Mouse (Mus musculus) bone marrow macrophage, adult 2 months (primary cell): ENCODE measurements around the gene Ppp6r2. TPM values are rescaled to one million over a fixed set of nuclear protein-coding genes. Genes with fewer than 3 reads are reported as not detected.
A peak's percentile ranks its signal among the peaks of the same experiment; 100 is the strongest.

Experiments used
- H3K27ac ChIP-seq: 2 replicates; pipeline ENCODE4 v1.5.1; 2012; ENCODE audit warnings: low read depth, low read length; ENCODE audit not compliant: insufficient read depth
- H3K4me1 ChIP-seq: 2 replicates; pipeline ENCODE4 v1.6.1; 2012; ENCODE audit warnings: low read length; ENCODE audit not compliant: control insufficient read depth, insufficient read depth
- H3K4me3 ChIP-seq: 2 replicates; pipeline ENCODE4 v1.5.1; 2012; ENCODE audit warnings: mild to moderate bottlenecking, low read length, moderate library complexity; ENCODE audit not compliant: insufficient read depth
- CTCF ChIP-seq: IDR thresholded peaks from 2 replicates; pipeline ENCODE4 v1.5.1; 2012; ENCODE audit warnings: low read depth, mild to moderate bottlenecking, low read length, moderate library complexity
- POLR2A ChIP-seq: IDR thresholded peaks from 2 replicates; pipeline ENCODE4 v1.6.1; 2012; ENCODE audit warnings: mild to moderate bottlenecking, low read depth, low read length, borderline replicate concordance
- polyA plus RNA-seq: library from polyadenylated mRNA; stranded (reverse); fragments of >200 nt; gene quantifications from 2 replicates; pipeline ENCODE4 v1.2.4, GENCODE M21; 2012; ENCODE audit not compliant: missing spikeins, insufficient read depth, insufficient read length

Ppp6r2 gene
- polyA plus RNA-seq, result 31.6 and 32.7 TPM in 2 replicates

GRCm38 (mm10) chr15:89210915-89211715 lies at the start of gene Ppp6r2:
TSS of gene Ppp6r2 (plus strand) at chr15:89211553.
- Histone ChIP-seq H3K27ac (peak within 1 kb of the TSS; percentile 72), H3K4me1 (peaks cover 7% of the 10 kb centered on the region; the same call in 1 of the 2 replicates), H3K4me3 (peak within 1 kb of the TSS; percentile 91)
- TF ChIP-seq POLR2A (no peak), CTCF (no peak)

GRCm38 (mm10) chr15:89165478-89165877 lies 45.9 kb upstream of the Ppp6r2 start:
- TF ChIP-seq CTCF, result no peak
- TF ChIP-seq POLR2A, result no peak
- H3K4me1 ChIP-seq, result peaks cover 13% of the 10 kb centered on the region

GRCm38 (mm10) chr15:89168922-89169321 lies 42.4 kb upstream of the Ppp6r2 start:
- no peak overlapping the region for H3K27ac ChIP-seq
- TF ChIP-seq POLR2A (no peak), CTCF (no peak)
- peaks cover 32% of the 10 kb centered on the region for H3K4me1 ChIP-seq
- H3K4me3 ChIP-seq, result no peak overlapping the region

More at GRCm38 (mm10) chr15:89165478-89165877, 45.9 kb upstream of the Ppp6r2 start:
- no peak overlapping the region for H3K27ac ChIP-seq
- H3K4me3 ChIP-seq, result no peak overlapping the region

- Histone ChIP-seq H3K27ac (peak overlapping the region; percentile 36; the same call in 1 of the 2 replicates), H3K4me3 (no peak overlapping the region), H3K4me1 (peaks cover 37% of the 10 kb centered on the region)
- TF ChIP-seq CTCF (no peak), POLR2A (no peak)
These were observed 41.9 kb upstream of the Ppp6r2 start for GRCm38 (mm10) chr15:89169431-89169830.

- peaks cover 44% of the 10 kb centered on the region for H3K4me1 ChIP-seq
- TF ChIP-seq POLR2A, result no peak
- no peak for TF ChIP-seq CTCF
- no peak overlapping the region for H3K4me3 ChIP-seq
- H3K27ac ChIP-seq, result peak overlapping the region; percentile 36
These were observed 41.3 kb upstream of the Ppp6r2 start for GRCm38 (mm10) chr15:89170102-89170501.

GRCm38 (mm10) chr15:89171526-89172051 lies 39.8 kb upstream of the Ppp6r2 start:
- peak overlapping the region; percentile 20 for H3K4me3 ChIP-seq
- peaks cover 58% of the 10 kb centered on the region for H3K4me1 ChIP-seq

GRCm38 (mm10) chr15:89172276-89172935 lies 38.9 kb upstream of the Ppp6r2 start:
- Histone ChIP-seq H3K4me3 (peak overlapping the region; percentile 83), H3K27ac (peak overlapping the region; percentile 96), H3K4me1 (peaks cover 63% of the 10 kb centered on the region)
- TF ChIP-seq CTCF (no peak), POLR2A (no peak)

More at GRCm38 (mm10) chr15:89171526-89172051, 39.8 kb upstream of the Ppp6r2 start:
- H3K27ac ChIP-seq, result peak overlapping the region; percentile 96
- no peak for TF ChIP-seq POLR2A
- no peak for TF ChIP-seq CTCF

GRCm38 (mm10) chr15:89173024-89173905 lies 38.1 kb upstream of the Ppp6r2 start:
- H3K27ac ChIP-seq, result peak overlapping the region; percentile 96
- H3K4me3 ChIP-seq, result peak overlapping the region; percentile 83
- TF ChIP-seq POLR2A, result no peak
- peaks cover 66% of the 10 kb centered on the region for H3K4me1 ChIP-seq

- Histone ChIP-seq H3K4me1 (peaks cover 69% of the 10 kb centered on the region), H3K4me3 (peak overlapping the region; percentile 83), H3K27ac (peak overlapping the region; percentile 96)
- TF ChIP-seq CTCF (no peak), POLR2A (no peak)
These were observed 37.5 kb upstream of the Ppp6r2 start for GRCm38 (mm10) chr15:89173906-89174214.
